Mouse (Mus musculus) embryo, embryonic 11.5 days (tissue): ENCODE data around the gene Hrct1.

Experiments
- DNase-seq: peaks from one replicate; pipeline ENCODE4 v3.0.0-alpha.2; 2012; ENCODE audit warnings: low read depth, low spot score

The Hrct1 gene

DNA sequence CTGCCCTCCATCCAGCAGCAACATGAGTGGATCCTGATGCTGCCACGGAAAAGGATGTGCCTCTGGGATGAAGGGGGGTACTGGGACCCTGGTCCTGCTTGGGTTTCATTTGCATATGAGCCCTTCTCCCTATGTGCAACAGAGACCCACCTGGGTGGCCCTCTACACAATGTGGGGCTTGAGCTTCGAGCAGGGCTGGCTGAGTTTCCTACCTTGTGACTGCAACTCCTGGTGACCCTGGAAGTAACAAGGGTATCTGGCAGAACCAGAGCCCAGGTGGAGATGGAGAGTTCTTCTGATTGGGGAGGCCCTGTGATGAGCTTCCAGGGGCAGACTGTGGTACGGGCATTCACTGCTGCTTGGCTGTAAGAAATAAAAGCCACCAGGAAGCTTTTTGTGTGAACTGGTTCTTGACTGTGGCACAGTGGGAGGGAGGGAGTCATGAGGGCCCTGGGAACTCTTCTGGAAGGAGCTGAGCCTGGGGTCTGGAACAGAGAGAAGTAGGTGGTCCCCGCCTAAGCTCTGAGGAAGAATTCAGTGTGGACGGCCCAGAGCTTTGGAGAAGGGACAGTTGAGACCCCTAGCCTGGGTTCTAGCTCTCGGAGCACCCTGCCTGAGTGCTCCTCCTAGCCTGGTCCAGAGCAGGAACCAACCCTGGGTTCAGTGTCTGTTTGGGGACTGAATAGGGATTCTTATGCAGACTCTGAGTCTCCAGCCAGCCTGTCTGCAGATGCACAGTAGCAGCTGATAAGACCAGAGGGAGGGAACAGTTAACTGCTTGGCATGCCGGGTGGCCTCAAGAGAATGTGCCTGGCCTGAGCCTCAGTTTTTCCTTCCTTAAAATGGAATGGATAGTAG is 959 bp downstream of the Hrct1 start:
- no peak for DNase-seq

DNA sequence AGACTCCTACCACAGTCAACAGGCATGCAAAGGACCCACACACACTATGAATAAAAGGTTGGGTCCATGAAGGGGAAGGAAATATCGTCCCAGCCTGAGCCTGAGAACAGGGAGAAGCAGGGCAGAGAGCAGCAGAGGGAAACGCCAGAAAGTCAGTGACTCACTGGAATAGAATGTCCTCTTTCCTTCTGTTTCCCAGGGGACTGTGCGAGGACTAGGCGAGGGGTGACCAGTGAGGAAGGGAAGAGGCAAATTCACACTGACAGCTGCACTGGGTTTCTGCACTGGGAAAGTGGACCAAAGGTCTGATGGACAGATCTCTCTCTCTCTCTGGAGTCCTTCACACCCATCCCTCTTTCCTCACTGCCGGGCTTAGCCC is 1.6 kb downstream of the Hrct1 start:
- no peak for DNase-seq

- no peak for DNase-seq
Observed at GRCm38 (mm10) chr4:43729126-43729525, 2.1 kb downstream of the Hrct1 start.

- no peak for DNase-seq
Observed at GRCm38 (mm10) chr4:43729794-43730550, 3.0 kb downstream of the Hrct1 start, which contains the start of gene Spaar. TSS of gene Spaar (plus strand) at chr4:43730034.

- no peak for DNase-seq
Observed at GRCm38 (mm10) chr4:43730750-43731297, 3.8 kb downstream of the Hrct1 start.

GRCm38 (mm10) chr4:43732171-43732570 is 5.2 kb downstream of the Hrct1 start:
- DNase-seq = no peak

DNA sequence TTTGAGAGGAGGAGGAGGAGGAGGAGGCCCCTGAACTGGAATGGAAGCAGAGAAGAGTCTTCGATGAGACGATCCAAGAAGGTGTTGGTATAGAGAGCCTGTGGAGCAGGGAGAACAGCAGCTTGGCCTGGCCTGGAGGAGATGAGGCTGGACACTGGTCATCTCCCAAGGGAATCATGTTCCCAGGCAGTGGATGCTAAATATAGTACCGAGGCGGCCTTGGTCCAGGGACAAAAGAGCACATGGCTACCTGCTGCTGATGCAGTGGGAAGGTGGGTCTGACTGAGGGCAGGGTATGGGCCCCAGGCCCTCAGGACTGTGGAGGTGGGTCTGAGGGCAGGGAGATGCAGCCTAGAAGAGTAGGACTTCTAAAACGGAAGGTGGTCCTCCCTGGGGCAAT is 6.2 kb downstream of the Hrct1 start:
- no peak for DNase-seq

DNA sequence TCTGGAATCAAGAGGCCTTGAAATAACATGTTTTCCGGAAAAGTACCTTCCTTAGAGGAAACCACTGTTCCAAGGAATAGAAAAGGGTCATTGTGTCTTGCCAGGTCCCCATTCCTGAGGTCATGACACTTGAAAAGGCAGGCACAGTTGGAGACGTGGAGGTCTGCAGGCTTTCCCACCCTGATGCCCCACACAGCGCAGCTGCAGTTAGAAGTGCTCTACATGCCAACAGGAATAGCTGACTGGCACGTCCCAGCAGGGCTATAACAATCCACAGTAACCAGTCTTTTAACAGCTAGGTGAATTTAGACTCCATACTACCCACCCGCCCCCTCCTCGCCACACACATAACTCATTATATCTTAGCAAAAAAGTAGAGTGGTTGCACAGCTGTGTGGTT is 10.2 kb downstream of the Hrct1 start:
- DNase-seq = no peak

- DNase-seq = no peak
Observed at GRCm38 (mm10) chr4:43738989-43739674, 12.1 kb downstream of the Hrct1 start.

- no peak for DNase-seq
Observed at GRCm38 (mm10) chr4:43741526-43741925, 14.5 kb downstream of the Hrct1 start.

DNA sequence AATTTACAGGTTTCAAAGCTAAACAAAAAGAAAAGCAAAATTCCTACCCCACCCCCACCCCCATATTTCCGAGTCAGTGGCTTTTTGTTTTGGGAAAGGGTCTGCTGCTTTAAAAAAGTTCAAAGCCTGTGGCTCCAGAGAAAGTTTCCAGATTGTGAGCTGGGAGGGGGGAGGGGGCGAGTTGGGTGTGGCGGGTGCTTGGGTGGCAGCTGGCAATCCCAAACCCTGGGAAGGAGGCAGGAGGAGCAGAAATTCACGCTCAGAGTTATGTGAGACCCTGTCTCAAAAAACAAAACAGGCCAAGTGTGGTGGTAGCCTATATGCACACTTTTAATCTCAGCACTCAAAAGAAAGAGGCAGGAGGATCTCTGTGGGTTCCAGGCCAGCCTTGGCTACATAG is 15.6 kb downstream of the Hrct1 start:
- DNase-seq = no peak

DNA sequence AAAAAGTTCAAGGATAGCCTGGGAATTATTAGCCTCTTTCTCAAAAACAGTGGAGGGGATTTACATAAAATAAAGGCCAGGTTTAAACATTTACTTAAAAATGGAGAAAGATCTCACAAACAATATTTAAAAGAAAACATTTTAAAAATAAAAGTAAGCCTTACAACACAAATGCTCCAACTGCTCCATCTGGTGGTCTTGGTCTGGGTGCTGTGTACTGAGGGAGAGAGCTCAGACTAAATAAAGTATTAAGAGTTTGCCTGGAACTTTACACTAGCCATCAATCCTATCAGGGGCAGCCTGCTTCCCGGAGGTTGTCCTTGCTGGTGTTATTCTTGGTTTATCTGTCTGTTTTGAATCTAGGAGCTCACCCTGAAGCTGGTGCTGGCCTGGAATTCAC is 16.1 kb downstream of the Hrct1 start:
- no peak for DNase-seq

DNA sequence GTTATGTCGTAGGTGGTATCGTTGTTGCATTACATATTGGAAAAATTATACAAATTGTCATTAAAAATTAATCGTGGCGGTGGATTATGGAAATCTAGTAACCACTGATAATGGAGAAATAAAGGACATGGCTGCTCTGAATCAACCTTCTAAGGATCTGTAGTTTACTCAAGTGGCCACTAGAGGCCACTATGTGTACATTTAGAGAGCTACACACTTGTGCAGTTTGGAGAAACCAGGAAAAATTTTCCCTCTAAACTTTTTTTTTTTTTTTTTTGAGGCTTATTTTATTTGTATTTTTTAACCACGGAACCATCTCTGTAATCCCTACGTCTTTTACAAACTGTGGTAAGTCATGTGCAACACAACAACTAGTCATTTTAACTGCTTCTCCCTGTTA is 18.2 kb downstream of the Hrct1 start:
- DNase-seq = no peak

DNA sequence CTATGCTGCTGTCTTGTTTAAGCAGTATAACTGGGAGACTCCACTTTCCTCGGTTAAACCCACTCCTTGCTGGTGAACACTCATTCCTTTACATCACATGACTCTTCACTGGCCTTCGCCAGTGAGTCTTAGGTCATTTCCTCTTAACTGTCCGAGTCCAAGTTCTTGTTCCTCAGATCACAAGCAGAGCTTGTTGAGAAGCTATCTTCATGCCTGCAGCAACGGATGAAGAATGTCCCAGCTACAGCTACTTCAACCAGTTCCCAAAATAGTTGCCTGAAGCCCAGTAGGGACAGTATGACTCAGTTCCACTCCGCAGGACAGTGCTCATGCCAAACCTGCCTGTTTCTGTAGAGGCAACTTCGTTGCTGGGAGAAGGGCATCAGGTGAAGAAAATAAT is 30.2 kb downstream of the Hrct1 start:
- no peak for DNase-seq

- no peak for DNase-seq
Observed at GRCm38 (mm10) chr4:43759571-43760418, 32.8 kb downstream of the Hrct1 start.

DNA sequence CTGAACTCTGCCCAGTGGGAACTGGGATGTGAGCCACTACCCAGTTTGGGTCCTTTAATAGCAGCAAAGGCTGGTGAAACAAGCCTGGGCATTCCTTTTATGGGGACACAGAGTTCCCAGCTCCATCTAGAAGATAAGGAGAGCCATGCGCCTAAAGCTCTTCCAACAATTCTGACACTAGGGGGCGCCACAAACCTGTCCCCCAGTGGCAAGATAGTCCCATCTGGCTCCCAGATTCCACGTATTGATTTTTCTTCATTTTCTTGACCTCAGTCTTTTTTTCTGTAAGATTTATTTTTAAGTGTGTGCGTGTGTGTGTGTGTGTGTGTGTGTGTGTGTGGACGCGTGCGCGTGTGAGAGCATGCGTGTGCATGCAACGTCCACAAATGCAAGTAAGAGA is 33.5 kb downstream of the Hrct1 start:
- no peak for DNase-seq

- DNase-seq = no peak
Observed at GRCm38 (mm10) chr4:43761336-43761735, 34.3 kb downstream of the Hrct1 start.

DNA sequence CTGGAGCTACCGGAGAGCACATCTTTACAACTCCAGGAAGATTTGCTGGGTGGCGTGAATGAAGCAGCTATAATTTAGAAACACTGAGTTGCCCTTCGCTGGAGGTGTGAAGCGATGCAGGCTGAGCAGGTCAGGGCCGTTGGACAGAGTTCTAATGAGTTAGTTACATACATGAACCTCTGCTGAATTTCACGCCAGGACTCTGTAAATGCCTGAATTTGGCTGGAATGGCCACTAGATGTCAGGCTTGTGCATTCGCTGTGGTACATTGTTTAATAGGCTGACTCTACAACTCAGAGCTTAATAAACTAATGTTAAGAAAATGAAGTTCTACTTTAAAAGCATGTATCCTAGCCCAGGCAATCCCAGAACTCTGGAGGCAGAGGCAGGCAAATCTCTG is 36.4 kb downstream of the Hrct1 start:
- DNase-seq = no peak

- no peak for DNase-seq
Observed at GRCm38 (mm10) chr4:43768341-43768740, 41.4 kb downstream of the Hrct1 start.

GRCm38 (mm10) chr4:43769374-43769773 is 42.4 kb downstream of the Hrct1 start:
- no peak for DNase-seq

GRCm38 (mm10) chr4:43770909-43771308 is 43.9 kb downstream of the Hrct1 start, which contains the start of gene Olfr159:
TSS of gene Olfr159 (minus strand) at chr4:43771009.
- DNase-seq = no peak
